Mouse (Mus musculus) layer of hippocampus, postnatal 36 days (tissue): ENCODE results near the gene 4930555G01Rik. TPM values are rescaled to one million over a fixed set of nuclear protein-coding genes. Genes with fewer than 3 reads are reported as not detected.
"Not testable (repeated sequence)": the region's sequence is repeated elsewhere in the genome, so short reads cannot be mapped to it uniquely, and the experiment has no call there.

Source experiments
- DNase-seq, 2 experiments: peaks; one replicate each; pipeline ENCODE4 v3.0.0; 2022
- total RNA-seq, 2 experiments: library from RNA; stranded (reverse); gene quantifications; 2 replicates each; pipeline ENCODE4 v1.2.3; 2021

Gene 4930555G01Rik
- total RNA-seq = not detected

DNA sequence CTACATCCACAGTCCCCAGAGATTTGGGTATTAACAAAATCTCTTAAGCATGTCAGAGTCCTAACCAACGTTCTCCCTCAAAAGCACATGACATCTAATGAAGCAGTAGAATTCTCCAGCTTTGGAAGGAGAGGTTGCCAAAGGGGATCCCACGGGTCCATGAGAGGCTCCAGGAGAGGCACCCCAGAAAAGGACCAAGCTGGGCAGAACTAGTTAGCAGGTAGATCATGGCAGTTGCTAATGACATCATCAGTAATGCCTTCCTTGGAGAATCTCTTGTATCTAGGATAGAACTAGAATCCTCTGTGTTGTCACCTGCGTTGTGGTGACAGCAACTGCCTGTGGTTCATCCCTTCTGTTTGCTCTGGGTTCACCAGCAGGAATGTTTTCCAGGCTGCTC, at the start of gene 4930555G01Rik:
TSS of gene 4930555G01Rik (plus strand) at position 301 of the 400 bp plus-strand sequence.
- not testable (repeated sequence) for DNase-seq

DNA sequence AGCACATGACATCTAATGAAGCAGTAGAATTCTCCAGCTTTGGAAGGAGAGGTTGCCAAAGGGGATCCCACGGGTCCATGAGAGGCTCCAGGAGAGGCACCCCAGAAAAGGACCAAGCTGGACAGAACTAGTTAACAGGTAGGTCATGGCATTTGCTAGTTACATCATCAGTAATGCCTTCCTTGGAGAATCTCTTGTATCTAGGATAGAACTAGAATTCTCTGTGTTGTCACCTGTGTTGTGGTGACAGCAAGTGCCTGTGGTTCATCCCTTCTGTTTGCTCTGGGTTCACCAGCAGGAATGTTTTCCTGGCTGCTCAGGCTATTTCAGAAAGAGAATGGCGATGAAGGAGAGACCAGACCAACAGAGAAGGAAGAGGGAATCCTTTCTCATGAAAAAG, 34.8 kb upstream of the 4930555G01Rik start, which contains the start of gene Gm3298:
TSS of gene Gm3298 (plus strand) at position 301 of the 400 bp plus-strand sequence.
- DNase-seq = not testable (repeated sequence)

DNA sequence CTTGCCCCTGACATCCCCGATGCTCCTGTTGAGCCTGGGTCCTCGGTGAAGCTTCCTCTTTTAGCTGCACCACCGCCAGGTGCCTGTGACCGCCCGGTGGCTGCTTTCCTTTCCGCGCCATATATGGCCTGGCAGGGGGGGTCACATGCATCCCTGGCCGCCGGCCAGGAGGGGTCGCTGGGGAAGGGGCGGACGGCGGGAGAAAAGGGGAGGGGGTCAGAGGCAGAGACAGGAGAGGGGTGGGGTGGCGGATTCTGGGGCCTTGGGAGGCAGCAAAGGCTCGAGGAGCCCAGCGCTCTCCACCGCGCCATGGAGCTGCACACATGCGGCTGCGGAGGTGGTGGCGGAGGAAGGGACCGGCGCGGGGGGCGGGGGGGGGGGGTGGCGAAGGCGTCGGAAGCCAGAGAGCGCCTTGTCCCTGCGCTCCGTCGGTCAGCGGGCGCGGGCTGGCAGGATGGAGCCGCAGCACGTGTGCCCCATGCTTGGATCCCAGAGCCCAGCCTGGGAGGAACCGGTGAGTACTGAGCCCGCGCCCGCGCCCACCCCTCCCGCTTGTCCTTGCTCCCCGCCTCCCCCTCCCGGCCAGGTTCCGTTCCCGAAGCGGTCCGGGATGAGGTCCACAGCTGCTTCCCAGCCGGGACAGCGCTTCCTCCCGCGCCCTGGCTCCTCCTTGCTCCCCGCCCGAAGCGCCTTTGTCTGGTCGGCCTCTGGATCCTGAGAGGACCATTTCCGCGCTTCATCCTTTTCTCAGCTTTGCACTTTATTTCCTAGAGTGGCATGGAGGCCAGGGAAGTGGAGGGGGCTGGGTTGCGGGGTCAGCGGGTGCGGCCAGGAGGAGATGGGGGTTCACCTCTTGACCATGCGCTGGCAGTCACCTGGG, 20.4 kb downstream of the 4930555G01Rik start, which contains the start of gene Gm8281:
TSS of gene Gm8281 (plus strand) at position 430 of the 880 bp plus-strand sequence.
- DNase-seq = not testable (repeated sequence)

Other genes with a start within 250 kb of the 4930555G01Rik start
- gene Gm3269, start 212.5 kb upstream of the 4930555G01Rik start, total RNA-seq = not detected
- 10 to 100 TPM in 1 of 2 experiments, 1 to 10 TPM in 1; 8.9 to 13.8 TPM for gene Gm3264, start 195.1 kb upstream of the 4930555G01Rik start, total RNA-seq
- gene Gm3278, start 158.2 kb upstream of the 4930555G01Rik start, total RNA-seq = not detected
- not detected for gene Gm8297, start 66.7 kb upstream of the 4930555G01Rik start, total RNA-seq
- gene Gm3298, start 34.7 kb upstream of the 4930555G01Rik start, total RNA-seq = under 1 TPM in 1 of 2 experiments, not detected in 1; 0.82 TPM
- 1 to 10 TPM; 1.1 to 1.3 TPM for gene Gm8281, start 20.4 kb downstream of the 4930555G01Rik start, total RNA-seq
- not detected for gene Gm8279, start 80.9 kb downstream of the 4930555G01Rik start, total RNA-seq
- not detected for gene Gm3317, start 113.9 kb downstream of the 4930555G01Rik start, total RNA-seq
- not detected for gene Gm8271, start 135.2 kb downstream of the 4930555G01Rik start, total RNA-seq
- not detected for gene Gm3526, start 210.0 kb downstream of the 4930555G01Rik start, total RNA-seq